ENCODE assay signal across 24 mouse cellular contexts in the genomic region with DNA sequence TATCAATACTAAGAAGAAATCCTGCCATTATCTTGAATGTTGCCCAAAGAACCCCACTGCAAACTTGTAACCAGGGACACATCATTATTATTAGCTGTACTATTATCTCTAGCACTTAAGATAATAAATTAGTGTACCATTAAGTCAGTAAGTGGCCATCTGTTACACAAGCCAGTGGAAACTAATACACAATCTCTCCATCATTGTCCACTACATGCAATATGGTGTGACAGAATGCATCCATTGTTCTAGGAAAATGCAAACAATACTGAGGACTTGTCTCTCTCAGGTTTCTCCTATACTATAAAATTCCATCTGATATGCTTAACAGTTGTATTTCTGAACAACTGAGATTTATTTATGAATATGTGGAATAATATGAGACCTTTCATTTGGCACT.
"Had no signal": no experiment of that assay in that cellular context is flagged by ENCODE, and none has a peak within 500 bp of the region (broad histone marks: within the 10 kb centered on the region; RNA-seq: fewer than 3 reads in every experiment).

No protein-coding gene starts in this region.

- H3K27me3 ChIP-seq: heart, embryonic 13.5 days; heart, embryonic 15.5 days; hindbrain, embryonic 15.5 days; kidney, embryonic 15.5 days; limb, embryonic 12.5 days had no signal

- H3K9me3 ChIP-seq: heart, embryonic 13.5 days; heart, embryonic 15.5 days; hindbrain, embryonic 15.5 days; kidney, embryonic 15.5 days; limb, embryonic 10.5 days; limb, embryonic 12.5 days had no signal

- H3K4me3 ChIP-seq: heart, adult 2 months; heart, embryonic 13.5 days; heart, embryonic 15.5 days; hindbrain, embryonic 15.5 days; kidney, embryonic 15.5 days; left cerebral cortex, adult 2 months; limb, embryonic 10.5 days; limb, embryonic 12.5 days had no signal

- H3K4me2 ChIP-seq: heart, embryonic 11.5 days; heart, embryonic 13.5 days; heart, embryonic 15.5 days; hindbrain, embryonic 15.5 days; kidney, embryonic 15.5 days; limb, embryonic 12.5 days; liver, embryonic 11.5 days had no signal

- ATAC-seq: forebrain, postnatal 0 days; intestine, embryonic 16.5 days had no signal

- H3K27ac ChIP-seq: heart, adult 2 months; heart, embryonic 13.5 days; heart, embryonic 15.5 days; hindbrain, embryonic 15.5 days; kidney, embryonic 15.5 days; kidney, postnatal 0 days; left cerebral cortex, adult 2 months; limb, embryonic 10.5 days; limb, embryonic 12.5 days had no signal

- H3K36me3 ChIP-seq: heart, embryonic 13.5 days; heart, embryonic 15.5 days; hindbrain, embryonic 15.5 days; kidney, embryonic 15.5 days; limb, embryonic 10.5 days; limb, embryonic 12.5 days had no signal

- DNase-seq: forebrain, postnatal 0 days; gastrocnemius, postnatal 14 days; gastrocnemius, postnatal 36 days; heart, adult 11 months; heart, adult 2 months; heart, postnatal 14 days; heart, postnatal 36 days; kidney, adult 11 months; kidney, adult 2 months; kidney, adult 9 months; kidney, postnatal 14 days; kidney, postnatal 36 days; liver had no signal

- H3K9ac ChIP-seq: forebrain, postnatal 0 days; heart, embryonic 13.5 days; heart, embryonic 15.5 days; hindbrain, embryonic 15.5 days; kidney, embryonic 15.5 days; limb, embryonic 12.5 days had no signal

- H3K4me1 ChIP-seq: heart, embryonic 13.5 days; heart, embryonic 15.5 days; kidney, embryonic 15.5 days; limb, embryonic 10.5 days; limb, embryonic 12.5 days had no signal
